Mouse (Mus musculus): ENCODE measurements at regions not wholly inside any gene's neighbourhood (a gene's known extent, or its start where the extent isn't known, plus 50 kb on each side); places are given as distances from the start of the nearest gene placed in this dataset.

DNA sequence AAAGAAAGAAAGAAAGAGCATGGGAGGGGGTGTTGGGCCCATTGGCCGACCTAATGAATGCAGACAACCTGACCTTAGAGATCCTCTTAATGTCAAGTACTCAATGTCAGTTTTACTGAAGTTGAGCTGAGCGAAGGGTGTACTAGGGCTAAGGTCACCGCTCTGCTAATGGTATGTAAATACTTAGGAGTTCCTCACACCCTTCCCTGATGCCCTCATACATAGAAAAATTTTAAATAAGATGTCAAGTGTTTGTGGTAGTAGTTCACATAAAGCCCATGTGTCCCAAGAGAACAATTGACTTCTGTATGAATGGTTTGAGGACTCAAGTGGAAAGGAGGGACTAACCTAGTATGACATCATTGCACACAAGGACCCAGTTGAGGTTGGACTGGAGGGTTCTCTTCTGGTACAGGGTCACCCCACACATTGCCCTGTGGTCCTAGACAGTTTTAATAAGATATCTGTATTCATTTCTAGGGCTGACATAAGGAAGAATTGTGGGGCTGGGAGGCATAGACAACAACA is 490.0 kb upstream of the Gm10131 start:
- Histone ChIP-seq H3K4me1 (ENCODE audit: control insufficient read depth, insufficient read depth, low read length) (no peaks in the 10 kb centered on the region), H3K27ac (ENCODE audit: insufficient read depth, low read depth, low read length) (no peak overlapping the region), H3K4me3 (ENCODE audit: insufficient read depth, low read depth, low read length) (no peak overlapping the region), H3K27me3 (replicated peaks; ENCODE audit: control insufficient read depth, insufficient read depth, low read length) (no peaks in the 10 kb centered on the region), H3K36me3 (ENCODE audit: control insufficient read depth, insufficient read depth, low read length) (no peaks in the 10 kb centered on the region)
- 80% methylated on average over 3 of the region's 3 CpGs for WGBS
- no peak for TF ChIP-seq POLR2A (IDR thresholded peaks at IDR 0.05; ENCODE audit: low read depth, low read length)
- no peak for TF ChIP-seq CTCF (conservative IDR thresholded peaks at IDR 0.05; ENCODE audit: insufficient read depth, insufficient read length, low read depth, low read length)
- DNase-seq = no peak

DNA sequence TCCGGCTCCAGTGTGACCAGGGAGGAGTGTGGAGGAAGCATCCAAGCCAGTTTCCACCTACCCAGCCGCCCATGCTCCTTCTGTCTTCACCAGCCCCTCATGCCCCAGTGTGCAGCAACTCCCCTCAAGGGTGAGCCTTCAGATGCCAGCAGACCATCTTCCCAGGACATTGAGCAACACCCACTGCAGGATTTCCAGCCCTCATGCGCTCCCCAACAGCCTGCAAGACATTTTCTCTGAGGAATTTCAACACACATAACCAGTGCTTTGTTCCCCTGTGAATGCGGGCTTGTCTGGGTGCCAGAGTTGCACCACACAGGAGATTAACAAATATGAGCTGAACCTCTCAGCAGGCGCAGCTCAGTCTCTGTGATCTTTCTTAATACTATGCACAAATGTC is 489.3 kb upstream of the Gm10131 start:
- H3K27ac ChIP-seq (ENCODE audit: insufficient read depth, low read depth, low read length) = no peak overlapping the region
- WGBS = 89% methylated on average over 5 of the region's 5 CpGs
- peak; percentile 13 for DNase-seq

DNA sequence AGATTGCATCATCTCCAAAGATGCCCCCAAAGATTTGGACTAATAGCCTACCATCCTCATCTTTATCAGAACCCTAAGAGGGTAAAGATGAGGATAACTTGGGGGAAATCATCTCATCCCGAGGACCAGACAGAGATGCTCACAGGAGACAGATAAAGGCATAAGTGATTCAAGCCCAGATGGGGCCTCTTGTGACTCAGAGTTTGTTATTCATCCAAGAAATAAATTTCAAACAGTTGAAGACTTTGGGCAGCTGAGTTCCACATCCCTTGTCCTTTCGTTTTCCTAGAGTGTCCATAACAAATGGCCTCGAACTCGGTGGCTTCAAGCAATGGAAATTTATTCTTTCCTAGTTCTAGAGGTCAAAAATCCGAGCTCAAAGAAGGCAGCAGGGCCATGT is 485.1 kb upstream of the Gm10131 start:
- DNase-seq = no peak
- no peak for TF ChIP-seq POLR2A (IDR thresholded peaks at IDR 0.05; ENCODE audit: low read depth, low read length)
- no peak for TF ChIP-seq CTCF (conservative IDR thresholded peaks at IDR 0.05; ENCODE audit: insufficient read depth, insufficient read length, low read depth, low read length)
- Histone ChIP-seq H3K27me3 (replicated peaks; ENCODE audit: control insufficient read depth, insufficient read depth, low read length) (no peaks in the 10 kb centered on the region), H3K36me3 (ENCODE audit: control insufficient read depth, insufficient read depth, low read length) (no peaks in the 10 kb centered on the region), H3K4me1 (ENCODE audit: control insufficient read depth, insufficient read depth, low read length) (no peaks in the 10 kb centered on the region), H3K4me3 (ENCODE audit: insufficient read depth, low read depth, low read length) (no peak overlapping the region), H3K27ac (ENCODE audit: insufficient read depth, low read depth, low read length) (no peak overlapping the region)
- 47% methylated on average over 5 of the region's 5 CpGs for WGBS

More for the DNA sequence above, 489.3 kb upstream of the Gm10131 start:
- Histone ChIP-seq H3K4me3 (ENCODE audit: insufficient read depth, low read depth, low read length) (no peak overlapping the region), H3K36me3 (ENCODE audit: control insufficient read depth, insufficient read depth, low read length) (no peaks in the 10 kb centered on the region), H3K27me3 (replicated peaks; ENCODE audit: control insufficient read depth, insufficient read depth, low read length) (no peaks in the 10 kb centered on the region), H3K4me1 (ENCODE audit: control insufficient read depth, insufficient read depth, low read length) (no peaks in the 10 kb centered on the region)
- TF ChIP-seq CTCF (conservative IDR thresholded peaks at IDR 0.05; ENCODE audit: insufficient read depth, insufficient read length, low read depth, low read length) = no peak
- no peak for TF ChIP-seq POLR2A (IDR thresholded peaks at IDR 0.05; ENCODE audit: low read depth, low read length)

DNA sequence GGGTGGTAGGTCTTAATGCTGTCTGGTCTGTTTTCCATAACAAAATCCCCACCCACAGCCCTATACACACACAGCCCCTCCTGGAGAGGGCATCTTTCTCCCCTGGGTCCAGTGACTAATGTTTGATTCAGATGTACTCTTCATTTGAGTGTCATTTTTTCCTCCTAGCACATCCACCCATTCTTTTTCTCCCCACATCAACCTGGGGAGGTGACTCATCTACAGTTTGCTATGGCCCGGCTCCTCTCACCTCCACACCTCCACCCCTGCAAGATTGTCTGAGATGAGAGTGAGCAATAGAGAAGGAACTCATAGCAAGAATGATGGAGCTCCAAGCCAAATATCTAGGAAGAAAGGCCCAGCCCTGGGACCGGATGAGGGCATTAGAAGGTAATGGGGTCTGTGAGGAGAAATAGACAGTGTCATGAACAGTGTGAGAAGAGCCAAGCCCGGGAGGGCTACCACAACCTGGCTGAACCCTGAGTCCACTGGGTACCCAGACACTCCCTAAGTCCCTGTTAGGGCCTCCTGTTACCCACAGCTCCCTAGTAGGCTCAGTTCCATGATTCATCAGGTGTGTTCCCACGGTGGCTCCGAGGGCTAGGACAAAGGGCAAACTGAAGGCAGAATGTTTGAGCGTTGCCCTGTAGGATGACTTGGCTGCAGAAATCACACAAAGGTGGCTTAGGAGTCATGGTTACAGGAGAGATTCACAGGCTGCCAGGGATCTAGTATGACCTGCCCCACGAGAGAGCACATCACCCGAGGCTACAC is 479.6 kb upstream of the Gm10131 start:
- DNase-seq = no peak

DNA sequence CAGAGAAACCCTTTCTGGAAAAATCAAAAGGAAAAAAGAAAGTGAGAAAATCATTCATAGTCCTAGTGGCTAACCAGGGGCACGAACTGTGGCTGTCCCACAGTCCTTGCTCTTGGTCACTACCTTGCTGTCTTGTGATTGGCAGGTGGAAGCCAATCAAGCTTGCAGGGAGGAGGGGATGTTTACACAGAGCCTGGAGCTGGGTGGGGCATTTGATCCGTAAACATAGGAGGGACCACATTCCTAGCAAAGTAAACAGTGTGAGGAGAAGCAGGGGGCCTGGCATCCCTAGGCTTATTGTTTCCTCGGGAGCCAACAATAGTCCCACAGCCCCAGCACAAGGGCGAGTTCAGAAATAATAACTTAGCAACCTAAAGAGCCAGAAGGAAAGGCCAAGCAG is 466.5 kb upstream of the Gm10131 start:
- WGBS = 45% methylated on average over 4 of the region's 4 CpGs
- no peak for TF ChIP-seq POLR2A (IDR thresholded peaks at IDR 0.05; ENCODE audit: low read depth, low read length)
- no peak for TF ChIP-seq CTCF (conservative IDR thresholded peaks at IDR 0.05; ENCODE audit: insufficient read depth, insufficient read length, low read depth, low read length)
- no peaks in the 10 kb centered on the region for H3K27me3 ChIP-seq (replicated peaks; ENCODE audit: control insufficient read depth, insufficient read depth, low read length)

More for the DNA sequence above, 479.6 kb upstream of the Gm10131 start:
- Histone ChIP-seq H3K27me3 (replicated peaks; ENCODE audit: control insufficient read depth, insufficient read depth, low read length) (no peaks in the 10 kb centered on the region), H3K36me3 (ENCODE audit: control insufficient read depth, insufficient read depth, low read length) (no peaks in the 10 kb centered on the region), H3K27ac (ENCODE audit: insufficient read depth, low read depth, low read length) (no peak overlapping the region), H3K4me1 (ENCODE audit: control insufficient read depth, insufficient read depth, low read length) (no peaks in the 10 kb centered on the region), H3K4me3 (ENCODE audit: insufficient read depth, low read depth, low read length) (no peak overlapping the region)
- no peak for TF ChIP-seq POLR2A (IDR thresholded peaks at IDR 0.05; ENCODE audit: low read depth, low read length)
- no peak for TF ChIP-seq CTCF (conservative IDR thresholded peaks at IDR 0.05; ENCODE audit: insufficient read depth, insufficient read length, low read depth, low read length)
- 88% methylated on average over 8 of the region's 8 CpGs for WGBS

DNA sequence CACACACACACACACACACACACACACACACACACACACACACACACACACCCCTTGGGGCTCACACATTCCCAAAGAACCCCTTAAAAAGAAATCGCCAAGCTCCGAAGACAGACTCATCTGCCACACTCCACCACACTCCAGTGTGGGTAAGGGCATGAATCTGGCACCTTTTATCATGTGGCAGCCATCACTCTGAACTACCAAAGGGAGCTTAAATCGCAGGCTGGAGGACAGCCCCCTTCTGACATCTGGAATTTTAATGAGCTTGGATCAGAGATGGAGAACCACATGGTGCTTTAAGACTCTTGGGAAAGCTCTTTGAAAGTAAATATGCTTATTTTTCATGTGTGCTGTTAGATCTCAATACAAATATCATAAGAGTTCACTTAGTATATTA is 462.5 kb upstream of the Gm10131 start:
- H3K27me3 ChIP-seq (replicated peaks; ENCODE audit: control insufficient read depth, insufficient read depth, low read length) = no peaks in the 10 kb centered on the region
- H3K4me1 ChIP-seq (ENCODE audit: control insufficient read depth, insufficient read depth, low read length) = no peaks in the 10 kb centered on the region
- H3K4me3 ChIP-seq (ENCODE audit: insufficient read depth, low read depth, low read length) = no peak overlapping the region
- no peak for DNase-seq
- no peaks in the 10 kb centered on the region for H3K36me3 ChIP-seq (ENCODE audit: control insufficient read depth, insufficient read depth, low read length)
- no peak overlapping the region for H3K27ac ChIP-seq (ENCODE audit: insufficient read depth, low read depth, low read length)
- 66% methylated on average over 3 of the region's 3 CpGs for WGBS
- TF ChIP-seq POLR2A (IDR thresholded peaks at IDR 0.05; ENCODE audit: low read depth, low read length) = no peak
- no peak for TF ChIP-seq CTCF (conservative IDR thresholded peaks at IDR 0.05; ENCODE audit: insufficient read depth, insufficient read length, low read depth, low read length)

More for the DNA sequence above, 466.5 kb upstream of the Gm10131 start:
- H3K36me3 ChIP-seq (ENCODE audit: control insufficient read depth, insufficient read depth, low read length) = no peaks in the 10 kb centered on the region
- DNase-seq = no peak
- no peak overlapping the region for H3K27ac ChIP-seq (ENCODE audit: insufficient read depth, low read depth, low read length)
- H3K4me3 ChIP-seq (ENCODE audit: insufficient read depth, low read depth, low read length) = no peak overlapping the region
- no peaks in the 10 kb centered on the region for H3K4me1 ChIP-seq (ENCODE audit: control insufficient read depth, insufficient read depth, low read length)

DNA sequence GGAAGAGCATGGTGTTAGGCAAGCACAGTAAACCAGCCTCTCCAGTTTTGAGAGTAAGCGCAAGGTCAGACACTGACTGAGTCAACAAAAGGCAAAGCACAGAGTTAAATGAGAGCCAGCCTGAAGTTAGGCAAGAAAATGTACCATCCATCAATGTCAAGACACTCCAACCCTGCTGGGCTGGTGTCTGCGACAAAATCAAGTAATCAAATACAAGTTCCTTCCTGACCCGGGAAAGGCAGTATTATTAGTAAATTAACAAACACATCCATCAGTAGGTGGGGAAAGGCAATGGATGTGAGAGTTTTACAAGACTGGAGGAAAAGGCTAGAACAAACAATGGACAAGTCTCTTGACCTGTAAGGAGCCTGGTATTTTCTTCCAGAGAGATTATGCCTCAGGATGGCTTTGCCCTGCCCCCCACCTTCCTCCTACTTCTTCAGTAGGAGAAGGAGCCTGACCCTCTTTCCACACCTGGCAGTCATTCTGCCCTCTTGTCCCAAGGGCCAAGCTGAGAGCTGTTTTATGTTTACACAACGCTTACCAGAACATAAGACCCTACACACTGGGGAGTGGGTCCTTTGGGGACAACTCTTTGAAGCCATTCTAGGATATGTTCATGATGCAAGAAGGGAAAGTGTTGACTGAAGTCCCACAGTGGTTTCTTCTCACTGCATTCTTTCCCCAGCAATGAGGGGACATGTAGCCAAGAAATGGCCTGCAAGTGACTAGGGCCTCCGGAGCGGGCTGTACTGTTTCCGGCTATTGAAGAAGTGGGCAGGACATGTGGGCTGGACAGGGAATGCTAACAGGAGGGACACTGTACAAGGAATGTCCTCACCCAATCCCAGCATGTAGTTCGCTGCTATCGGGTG is 461.7 kb upstream of the Gm10131 start:
- TF ChIP-seq POLR2A (IDR thresholded peaks at IDR 0.05; ENCODE audit: low read depth, low read length) (no peak), CTCF (conservative IDR thresholded peaks at IDR 0.05; ENCODE audit: insufficient read depth, insufficient read length, low read depth, low read length) (no peak)
- H3K4me3 ChIP-seq (ENCODE audit: insufficient read depth, low read depth, low read length) = no peak overlapping the region
- no peaks in the 10 kb centered on the region for H3K4me1 ChIP-seq (ENCODE audit: control insufficient read depth, insufficient read depth, low read length)
- WGBS = 54% methylated on average over 9 of the region's 9 CpGs
- no peak overlapping the region for H3K27ac ChIP-seq (ENCODE audit: insufficient read depth, low read depth, low read length)
- no peaks in the 10 kb centered on the region for H3K27me3 ChIP-seq (replicated peaks; ENCODE audit: control insufficient read depth, insufficient read depth, low read length)
- H3K36me3 ChIP-seq (ENCODE audit: control insufficient read depth, insufficient read depth, low read length) = no peaks in the 10 kb centered on the region
- peak; percentile 26 for DNase-seq
